Mouse (Mus musculus) heart, postnatal 25 days (tissue): ENCODE measurements around the gene Kcnj6. TPM values are rescaled to one million over a fixed set of nuclear protein-coding genes. Genes with fewer than 3 reads are reported as not detected.

Source experiments
- DNase-seq: peaks from one replicate; pipeline ENCODE4 v3.0.0; 2022; ENCODE audit warnings: low spot score
- intact Hi-C: fragments of 180-260 bp; cut with DNase I; formaldehyde crosslinking; loops from one replicate; pipeline ENCODE4 v1.15.1; 2025
- total RNA-seq, 2 experiments: library from RNA; stranded (reverse); gene quantifications; 2 replicates each; pipeline ENCODE4 v1.2.3; 2021

The Kcnj6 gene
- total RNA-seq, 2 experiments from 2014 or later, result not detected

DNA sequence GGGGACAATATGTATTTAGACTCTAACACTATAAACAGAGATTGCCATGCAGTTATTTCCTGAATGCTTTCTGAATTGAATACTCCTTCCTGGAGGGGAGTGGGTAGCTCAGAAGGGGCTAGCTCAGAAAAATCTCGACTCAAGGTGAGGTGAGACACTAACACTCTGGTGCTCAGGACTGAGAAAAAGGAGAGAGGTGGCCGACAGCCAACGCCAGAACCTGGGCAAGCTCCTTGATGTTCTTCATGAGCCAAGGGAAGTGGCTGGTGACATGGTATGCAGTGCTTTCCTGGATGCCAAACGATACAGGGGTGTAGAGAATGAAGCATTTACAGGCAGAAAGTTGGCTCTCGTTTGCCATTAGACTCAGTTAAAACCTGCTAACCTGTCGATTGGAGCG lies 48.3 kb downstream of the Kcnj6 start:
- no peak for DNase-seq
- intact Hi-C loops, result no loop called here

DNA sequence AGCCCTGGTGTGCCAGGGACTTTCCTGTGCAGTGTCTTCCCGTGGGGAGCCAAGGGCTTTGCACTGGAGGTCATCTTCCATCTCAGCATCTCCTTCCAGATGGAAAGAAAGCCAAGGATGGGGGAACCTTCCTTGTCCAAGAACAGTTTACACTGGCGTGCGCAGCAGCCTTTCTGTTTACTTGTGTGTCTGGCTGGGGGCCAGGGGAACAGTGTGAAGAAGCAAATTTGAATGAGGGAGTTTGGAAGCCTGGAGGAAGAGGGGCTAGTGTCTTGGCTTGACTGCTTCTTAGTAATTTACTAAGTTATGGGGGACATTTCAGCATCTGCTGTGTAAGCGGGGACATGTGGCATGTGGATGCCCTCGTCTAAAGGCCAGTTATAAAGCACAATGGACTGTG lies 50.7 kb downstream of the Kcnj6 start:
- DNase-seq, result no peak
- intact Hi-C loops, result no loop called here

DNA sequence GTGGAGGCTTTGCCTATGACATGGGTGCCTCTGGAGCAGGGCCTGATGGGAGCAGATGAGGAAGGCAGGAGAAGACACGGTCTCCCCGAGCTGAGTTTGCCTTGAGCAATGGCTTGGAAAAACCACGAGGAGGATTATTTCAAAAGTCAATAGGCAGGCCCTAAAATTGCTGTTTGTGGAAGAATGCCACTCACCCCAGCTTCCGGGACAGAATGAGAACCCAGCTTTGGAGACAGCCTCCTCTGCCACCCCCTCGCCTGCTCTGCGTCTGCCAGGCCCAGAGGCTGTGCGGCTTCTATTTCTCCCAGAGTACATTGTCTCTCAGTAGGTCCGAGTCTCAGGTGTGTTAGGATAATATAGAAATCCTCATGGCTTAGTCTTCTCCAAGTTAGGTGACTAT lies 64.8 kb downstream of the Kcnj6 start:
- intact Hi-C loops, result no loop called here

DNA sequence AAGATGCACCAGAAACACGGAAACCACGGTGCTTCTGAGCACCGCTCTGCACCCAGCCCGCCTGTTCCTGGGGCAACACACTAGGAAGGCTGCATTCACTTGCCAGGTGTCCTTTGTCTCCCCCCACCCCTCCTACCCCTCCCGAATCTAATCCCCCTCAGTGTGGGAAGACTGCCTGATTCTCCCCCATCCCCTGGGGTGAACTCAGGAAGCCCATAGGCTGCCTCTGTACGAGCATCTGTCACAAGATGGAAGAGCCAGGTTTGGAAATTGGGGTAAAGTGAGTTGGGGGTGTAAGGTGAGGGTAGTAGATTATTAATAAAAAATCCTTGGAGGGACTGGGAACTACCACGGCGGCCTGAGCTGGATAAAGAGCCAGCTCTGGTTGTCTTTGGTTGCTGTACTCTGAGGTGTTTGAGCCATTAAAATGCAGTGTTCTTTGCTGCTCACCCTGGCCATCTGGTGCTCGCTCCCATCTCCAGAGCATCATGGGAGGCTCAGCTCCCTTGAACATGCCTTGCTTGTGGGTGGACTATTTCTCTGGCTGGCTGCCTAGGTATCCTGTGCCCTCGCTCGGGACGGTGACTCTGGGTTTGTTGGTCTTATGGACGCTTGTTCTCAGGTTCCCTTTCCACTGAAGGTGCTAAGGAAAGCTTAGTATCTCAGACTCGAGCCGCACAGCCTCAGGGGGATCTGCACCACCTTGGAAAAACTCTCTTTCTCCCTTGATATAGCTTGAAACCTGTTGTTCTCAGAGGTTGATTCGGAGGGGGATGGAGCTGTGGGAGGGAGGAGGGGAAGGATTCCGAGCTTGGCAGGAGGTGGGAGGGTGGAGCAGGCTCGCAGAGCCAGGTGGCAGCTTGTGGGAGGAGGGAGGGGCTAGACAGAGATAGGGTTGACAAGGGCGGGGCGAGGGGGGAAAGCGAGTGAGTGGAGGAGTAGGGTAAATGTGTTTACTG lies 65.9 kb downstream of the Kcnj6 start:
- intact Hi-C loops, result no loop called here
- DNase-seq, result no peak

More for the DNA sequence above, 64.8 kb downstream of the Kcnj6 start:
- no peak for DNase-seq

DNA sequence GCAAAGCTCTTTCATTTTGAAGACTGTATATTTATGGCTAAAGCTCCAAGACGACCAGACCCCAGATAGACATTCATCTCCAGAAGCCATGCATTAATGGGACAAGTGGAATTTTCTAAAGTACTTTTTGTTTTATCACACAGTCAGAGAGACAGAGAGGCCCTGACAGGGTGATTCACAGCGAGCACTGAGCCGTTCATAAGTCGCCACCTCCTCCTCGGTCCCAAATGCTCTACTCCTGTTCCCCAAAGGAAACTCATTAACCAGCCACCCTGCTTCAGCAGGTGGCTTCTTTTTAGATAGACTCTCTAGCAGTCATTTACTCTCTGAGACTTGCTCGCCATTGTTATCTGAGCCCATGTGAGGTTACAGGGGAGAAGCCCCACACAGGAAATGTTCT lies 72.1 kb downstream of the Kcnj6 start:
- intact Hi-C loops, result no loop called here
- DNase-seq, result no peak

DNA sequence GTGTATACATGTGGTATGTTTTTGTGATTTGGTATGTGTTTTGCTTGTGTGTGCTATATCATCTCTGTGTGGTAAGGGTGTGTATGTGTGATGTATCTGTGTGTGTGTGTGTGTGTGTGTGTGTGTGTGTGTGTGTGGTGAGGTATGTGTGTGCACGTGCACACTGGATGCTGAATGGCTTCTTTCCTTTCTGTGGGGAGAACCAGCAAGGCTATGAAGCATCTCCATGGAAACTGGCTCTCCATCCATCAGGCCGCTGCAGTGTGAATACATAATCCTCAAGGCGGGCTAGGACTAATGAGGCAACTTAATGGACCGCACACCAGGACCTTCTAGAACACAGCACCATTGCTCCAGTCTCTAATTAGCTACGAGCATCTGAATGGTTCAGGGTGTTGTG lies 78.3 kb downstream of the Kcnj6 start:
- intact Hi-C loops, result no loop called here
- no peak for DNase-seq

DNA sequence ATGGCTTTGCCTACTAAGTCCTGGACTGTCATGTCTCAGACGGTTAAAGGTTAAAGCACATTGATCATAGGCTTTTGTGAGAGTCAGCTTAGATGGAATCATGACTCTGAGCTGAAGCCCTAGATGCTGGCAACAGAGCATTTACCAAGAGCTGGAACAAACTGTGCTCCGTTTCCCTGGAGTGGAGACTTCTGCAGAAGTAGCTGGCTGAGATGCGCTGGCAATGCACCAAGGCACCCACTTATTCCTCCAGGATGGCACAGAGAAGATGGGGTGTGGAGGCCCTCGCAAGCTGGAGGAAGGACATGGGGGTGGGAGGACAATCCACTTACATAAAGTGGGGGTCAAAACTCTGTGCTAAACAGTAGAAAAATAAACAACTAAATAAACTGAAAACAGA lies 91.5 kb downstream of the Kcnj6 start:
- intact Hi-C loops, result no loop called here

DNA sequence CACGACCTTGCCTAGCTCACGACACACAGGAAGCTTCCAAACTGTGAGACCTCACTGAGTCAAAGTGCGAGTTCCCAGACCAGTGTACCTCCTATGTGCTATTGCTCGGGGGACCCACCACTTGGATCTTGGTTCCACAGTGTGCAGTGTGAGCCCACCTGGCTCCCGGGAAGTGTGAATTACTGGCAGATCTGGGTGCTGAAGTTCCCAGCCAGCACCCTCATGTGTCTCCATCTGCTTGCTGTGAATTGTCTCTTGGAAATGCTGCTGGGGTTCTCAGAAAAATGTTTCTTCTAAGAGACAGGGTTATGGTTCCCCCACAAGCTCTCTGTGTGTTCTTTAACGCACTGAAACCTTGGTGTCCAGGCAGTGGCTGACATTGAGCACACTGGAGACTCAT lies 98.7 kb downstream of the Kcnj6 start:
- DNase-seq, result no peak
- intact Hi-C loops, result no loop called here

More for the DNA sequence above, 91.5 kb downstream of the Kcnj6 start:
- DNase-seq, result no peak

DNA sequence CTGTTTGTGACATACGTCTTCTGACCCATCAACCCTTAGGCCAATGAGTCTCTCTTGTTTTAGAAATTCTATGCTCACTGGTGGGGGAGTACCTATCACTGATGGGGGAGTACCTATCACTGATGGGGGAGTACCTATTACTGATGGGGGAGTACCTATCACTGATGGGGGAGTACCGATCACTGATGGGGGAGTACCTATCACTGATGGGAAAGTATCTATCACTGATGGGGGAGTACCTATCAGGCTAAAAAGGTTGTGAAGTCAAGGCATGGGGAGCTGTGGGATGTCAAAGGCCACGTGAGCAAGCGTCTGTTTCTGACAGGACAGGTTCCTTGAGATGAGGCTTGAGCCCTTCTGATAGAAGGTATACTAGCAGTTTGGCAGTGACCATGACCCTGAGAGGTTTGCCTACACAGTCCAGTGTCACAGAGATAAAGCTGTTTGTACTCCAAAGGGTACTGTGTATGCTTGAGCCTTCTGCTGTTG lies 105.3 kb downstream of the Kcnj6 start:
- intact Hi-C loops, result no loop called here
- no peak for DNase-seq

DNA sequence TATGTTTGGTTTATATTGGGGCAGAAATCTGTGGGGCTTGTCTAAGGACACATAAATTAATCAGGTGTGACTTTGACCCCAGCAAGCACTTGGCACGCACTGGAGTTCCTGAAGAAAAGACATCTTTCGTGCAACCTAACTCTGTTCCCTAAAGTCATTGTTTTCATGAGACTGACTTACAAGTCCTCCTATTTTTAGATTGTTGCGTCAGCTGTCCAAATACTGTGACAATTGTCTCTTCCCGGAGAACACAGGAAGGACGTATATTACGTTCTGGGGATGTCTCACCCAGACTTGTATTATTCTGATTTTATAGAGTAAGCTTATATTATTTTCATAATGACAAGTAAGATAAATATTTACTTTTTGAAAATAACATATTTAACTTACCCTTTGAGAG lies 106.9 kb downstream of the Kcnj6 start:
- intact Hi-C loops, result no loop called here
- DNase-seq, result no peak

DNA sequence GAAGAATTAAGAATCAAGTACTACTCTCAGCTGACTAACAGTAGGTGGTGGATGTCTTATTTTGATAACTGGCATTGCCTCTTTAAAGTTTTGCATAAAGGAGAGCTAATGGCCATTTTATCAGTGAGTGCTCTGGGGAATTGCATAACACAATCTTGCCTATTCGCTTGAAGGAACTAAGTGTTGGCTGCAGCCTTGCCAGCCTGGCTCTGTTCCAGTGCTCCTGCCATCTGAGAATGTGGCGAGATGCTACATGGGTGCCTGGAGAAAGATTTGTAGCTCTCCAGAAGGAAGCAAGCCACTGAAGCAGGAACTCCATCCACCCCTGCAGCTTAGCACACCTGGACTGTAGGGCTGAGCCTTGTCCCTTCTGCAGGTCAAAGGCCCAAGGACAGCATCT lies 107.4 kb downstream of the Kcnj6 start:
- intact Hi-C loops, result no loop called here
- no peak for DNase-seq

DNA sequence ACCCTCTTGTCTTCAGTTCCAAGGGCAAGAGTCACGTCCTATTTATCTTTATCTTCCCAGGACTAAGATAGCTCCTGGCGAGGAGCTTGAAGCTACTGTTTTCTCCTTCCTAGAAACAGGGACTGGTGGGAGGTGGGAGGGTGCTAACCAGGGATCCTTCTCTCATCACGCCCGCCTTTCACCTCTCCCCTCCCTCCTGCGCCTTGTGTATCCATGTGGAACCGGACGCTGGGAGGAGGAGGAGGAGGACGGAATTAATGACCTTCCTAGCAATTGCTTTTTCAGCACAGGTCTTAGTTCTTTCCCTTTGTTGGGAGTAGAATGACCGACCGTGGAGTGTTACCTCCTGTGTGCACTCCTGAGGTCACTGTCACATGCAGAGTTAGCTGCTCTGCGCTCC lies 108.9 kb downstream of the Kcnj6 start:
- no peak for DNase-seq
- intact Hi-C loops, result no loop called here

DNA sequence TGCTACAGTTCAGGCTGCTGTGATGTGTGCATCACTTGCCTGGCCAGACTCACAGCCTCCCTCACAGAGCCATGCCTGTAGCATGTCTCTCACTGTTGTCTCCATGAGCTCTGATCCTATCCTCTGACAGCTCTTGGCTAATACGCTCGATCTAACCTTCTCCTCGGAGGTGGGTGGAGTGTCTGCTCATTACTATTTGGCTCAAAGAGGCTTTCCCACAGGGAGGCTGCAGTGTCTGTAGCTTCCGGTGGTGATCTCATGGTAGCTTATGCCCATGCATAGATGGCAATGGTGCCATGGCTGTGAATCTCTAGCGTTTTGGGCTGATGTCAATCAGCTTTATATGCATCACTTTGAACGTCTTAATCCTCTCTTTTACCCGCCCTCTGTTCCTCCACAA lies 111.1 kb downstream of the Kcnj6 start:
- DNase-seq, result no peak
- intact Hi-C loops, result no loop called here

DNA sequence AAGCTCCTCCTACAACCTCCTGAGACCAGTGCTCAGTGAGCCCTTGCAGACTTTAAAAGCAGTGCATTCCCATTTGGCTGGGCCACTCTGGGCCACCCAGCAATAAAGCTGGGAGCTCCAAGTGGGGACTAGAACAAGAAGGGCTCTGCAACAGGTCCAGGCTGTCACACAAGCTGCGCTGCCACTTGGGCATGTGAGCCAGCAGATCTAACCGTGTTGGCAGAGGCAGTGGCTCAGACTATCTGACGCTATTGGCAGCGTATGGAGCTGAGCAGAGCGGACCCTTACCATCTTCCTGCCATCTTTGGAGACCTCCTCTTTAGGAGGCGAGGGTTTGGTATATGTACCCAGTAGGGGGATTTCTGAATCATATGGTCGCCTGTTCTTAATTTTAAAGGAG lies 112.4 kb downstream of the Kcnj6 start:
- DNase-seq, result no peak
- intact Hi-C loops, result no loop called here

DNA sequence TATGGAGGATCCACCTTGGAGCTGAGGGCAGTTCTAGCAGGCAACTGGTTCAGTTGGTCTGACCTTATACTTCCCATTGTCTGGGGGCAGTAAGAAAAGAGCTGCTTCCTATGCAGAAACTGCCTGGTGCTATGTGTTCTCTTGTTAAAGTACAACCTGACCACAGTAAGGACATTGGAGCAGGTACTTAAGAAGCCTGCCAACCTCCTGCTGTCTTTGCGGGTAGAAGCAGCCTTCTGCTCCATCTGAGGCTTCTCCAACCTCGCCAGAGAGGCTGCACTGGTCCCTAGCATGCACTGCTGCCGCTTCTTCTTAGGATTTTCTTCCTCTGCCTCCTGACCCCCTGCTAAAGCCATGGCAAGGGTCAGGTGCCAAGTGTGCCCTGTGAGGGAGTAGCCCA lies 113.6 kb downstream of the Kcnj6 start:
- no peak for DNase-seq
- intact Hi-C loops, result no loop called here

DNA sequence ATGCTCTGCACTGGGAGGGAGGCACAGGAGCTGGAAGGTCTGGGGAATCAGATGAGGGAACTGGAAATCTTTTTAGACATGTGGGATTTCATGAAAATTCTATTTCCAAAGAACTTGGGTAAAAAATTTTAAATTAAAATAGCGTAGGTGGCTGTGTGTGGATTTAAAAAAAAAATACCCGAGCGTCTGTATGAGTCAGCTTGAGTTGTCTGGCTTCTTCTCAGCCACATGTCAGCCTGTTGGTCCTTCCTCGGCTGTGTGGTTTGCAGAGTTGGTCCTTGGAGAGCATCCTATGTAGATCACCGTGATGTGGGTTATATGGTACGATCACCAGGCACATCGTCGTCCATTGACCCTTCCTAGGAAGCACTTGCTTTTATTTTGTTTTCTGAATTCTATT lies 114.3 kb downstream of the Kcnj6 start:
- DNase-seq, result no peak
- intact Hi-C loops, result no loop called here

DNA sequence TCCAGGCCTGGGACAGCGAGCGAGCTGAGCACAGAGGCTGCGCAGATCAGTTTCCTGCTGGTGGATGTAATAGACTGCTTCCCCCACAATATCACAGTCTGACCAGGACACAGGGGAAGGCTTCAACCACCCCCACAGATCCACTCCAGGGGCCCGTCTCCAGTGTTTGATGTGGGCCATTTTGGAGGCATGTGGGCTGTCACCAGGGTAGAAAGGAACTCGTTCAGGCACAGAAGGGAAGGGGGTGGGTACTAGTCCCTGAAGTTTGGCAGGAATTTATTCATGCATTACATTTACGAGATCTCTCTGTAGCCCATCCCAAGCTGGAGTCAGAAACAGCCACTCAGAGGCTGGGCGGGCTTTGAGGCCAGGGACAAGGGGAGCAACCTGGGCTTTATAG lies 115.4 kb downstream of the Kcnj6 start:
- intact Hi-C loops, result no loop called here
- no peak for DNase-seq

DNA sequence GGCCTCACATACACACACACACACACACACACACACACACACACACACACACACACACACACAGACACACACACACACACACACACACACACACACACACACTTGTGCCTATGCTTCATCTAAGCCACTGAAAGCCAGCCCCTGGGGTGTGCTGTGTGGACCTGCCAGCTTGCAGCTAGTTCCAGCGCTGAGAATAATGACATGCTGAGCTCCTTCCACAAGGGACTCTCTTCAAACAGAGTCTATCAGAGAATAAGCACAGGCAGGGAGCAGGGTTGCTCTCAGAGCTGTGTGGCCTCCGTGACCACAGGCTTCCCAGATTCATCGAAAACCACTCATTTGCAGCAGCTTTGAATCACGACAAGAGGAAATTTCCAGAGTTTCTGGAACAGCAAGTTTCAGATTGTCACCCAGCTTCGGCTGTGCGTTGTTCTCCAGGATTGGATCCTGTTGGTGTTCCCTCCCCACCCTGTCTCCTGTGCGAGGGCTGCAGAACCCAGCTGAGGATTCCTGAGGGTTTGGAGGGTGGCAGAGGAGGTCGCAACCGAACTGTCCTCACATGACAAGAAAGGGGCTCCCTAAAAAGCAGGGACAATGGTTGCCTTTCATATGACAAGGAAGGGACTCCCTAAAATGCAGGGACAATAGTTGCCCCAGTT lies 124.8 kb downstream of the Kcnj6 start:
- intact Hi-C loops, result no loop called here
- DNase-seq, result no peak

DNA sequence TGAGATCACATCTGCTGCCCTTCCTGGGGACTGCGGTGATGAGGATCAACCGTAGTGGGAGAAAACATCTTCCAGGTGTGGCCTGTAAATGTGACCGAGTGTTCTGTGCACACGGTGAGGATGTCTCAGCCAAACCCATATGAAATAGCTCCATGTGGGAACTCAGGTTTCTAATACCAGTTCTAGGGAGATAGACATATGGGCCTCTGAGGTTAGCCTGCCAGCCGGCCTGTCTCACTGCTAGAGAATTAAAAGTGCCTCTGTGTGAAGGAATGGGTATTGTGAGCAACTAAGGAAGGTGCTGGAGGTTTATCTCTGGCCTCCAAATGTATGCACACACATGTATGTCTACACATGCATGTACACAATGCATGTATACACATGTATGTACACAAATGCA lies 129.1 kb downstream of the Kcnj6 start:
- no peak for DNase-seq
- intact Hi-C loops, result no loop called here

DNA sequence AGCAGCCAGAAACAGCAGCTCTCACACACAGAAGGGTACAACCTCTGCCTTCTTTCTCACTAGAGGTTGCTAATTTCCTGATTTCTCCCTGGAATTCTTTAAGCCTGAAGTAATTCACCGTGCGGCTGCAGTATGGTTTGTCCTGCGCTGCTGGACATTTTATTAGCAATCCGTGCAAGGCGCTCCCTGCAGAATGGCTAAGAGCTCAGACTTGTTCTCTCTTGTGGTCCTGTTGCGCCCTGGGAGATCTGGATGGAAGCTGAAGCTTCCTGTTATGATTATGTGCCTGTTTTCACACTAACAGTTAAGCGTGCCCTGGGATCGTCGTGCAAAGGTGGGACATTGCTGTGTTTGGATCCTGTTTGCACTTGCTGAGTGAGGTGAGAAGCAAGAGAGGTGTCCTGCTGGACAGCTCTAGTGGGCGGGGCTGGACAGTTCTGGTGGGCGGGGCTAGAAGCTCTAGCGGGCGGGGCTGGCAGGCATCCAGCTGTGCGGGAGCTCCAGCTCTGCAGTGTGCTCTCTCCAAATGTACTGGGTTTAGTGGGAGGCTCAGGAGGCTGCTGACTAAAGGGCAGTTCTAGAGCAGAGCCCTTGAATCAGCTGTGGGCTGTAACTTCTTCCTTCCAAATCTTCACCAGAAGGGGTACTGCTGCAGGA lies 131.1 kb downstream of the Kcnj6 start:
- DNase-seq, result no peak

DNA sequence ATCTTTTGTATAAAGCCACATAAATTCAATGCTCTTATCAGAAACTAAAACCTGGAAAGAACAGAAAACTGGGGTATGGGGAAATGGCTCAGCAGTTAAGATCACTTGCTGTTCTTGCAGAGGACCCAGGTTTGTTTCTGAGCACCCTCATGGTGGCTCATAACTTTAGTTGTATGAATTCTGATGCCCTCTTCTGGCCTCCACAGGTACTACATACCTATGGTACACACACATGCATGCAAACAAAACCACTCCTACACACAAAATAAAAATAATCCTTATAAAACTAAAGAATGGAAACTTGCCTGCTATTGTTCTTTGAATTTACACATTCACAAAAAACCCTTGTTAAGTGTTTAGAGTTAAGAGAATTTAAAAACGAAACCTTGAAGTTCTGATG lies 131.7 kb downstream of the Kcnj6 start:
- DNase-seq, result no peak
- intact Hi-C loops, result no loop called here

More for the DNA sequence above, 131.1 kb downstream of the Kcnj6 start:
- intact Hi-C loops, result no loop called here
